Mouse (Mus musculus) megakaryocyte progenitor cell, adult 5-6 weeks (primary cell): ENCODE measurements around the gene Tmem238. TPM values are rescaled to one million over a fixed set of nuclear protein-coding genes. Genes with fewer than 3 reads are reported as not detected.
A peak's percentile ranks its signal among the peaks of the same experiment; 100 is the strongest.

Source experiments
- ATAC-seq: replicated peaks from 2 replicates; pipeline ENCODE4 v1.8.0; 2016; ENCODE audit warnings: mild to moderate bottlenecking, moderate TSS enrichment, inconsistent platforms; ENCODE audit not compliant: poor library complexity
- total RNA-seq, 2 experiments: library from RNA; stranded (forward) in 1 of 2; stranded (reverse) in 1 of 2; fragments of 157-497, 149-512 nt in 1 of 2; fragments of 200-1000 nt in 1 of 2; gene quantifications; 2 replicates each; pipeline versions ENCODE4 v1.2.3 to v1.2.4; 2015 to 2017

The Tmem238 gene
- total RNA-seq, 2 experiments from 2014 or later, result 5.4 to 10.5 TPM

DNA sequence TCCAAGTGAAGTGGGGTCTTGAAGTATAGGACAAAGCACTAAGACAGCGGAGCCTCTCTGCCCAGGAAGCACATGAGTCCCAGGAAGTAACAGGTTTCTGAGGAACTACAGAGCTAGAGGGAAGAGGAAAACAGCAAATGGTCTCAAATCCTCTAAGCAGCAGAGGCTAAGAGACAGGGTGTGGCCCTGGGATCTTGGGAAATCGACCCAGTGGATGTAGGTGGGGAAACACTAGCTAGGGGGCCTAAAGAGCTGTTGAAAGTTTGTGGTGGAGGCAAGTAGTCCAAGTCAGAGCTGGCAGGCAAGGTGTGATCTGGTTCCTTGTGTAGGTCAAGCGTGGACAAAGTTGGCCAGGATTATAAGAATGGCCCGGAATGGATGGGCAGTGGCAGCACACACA, 41.1 kb downstream of the Tmem238 start:
- no peak for ATAC-seq

DNA sequence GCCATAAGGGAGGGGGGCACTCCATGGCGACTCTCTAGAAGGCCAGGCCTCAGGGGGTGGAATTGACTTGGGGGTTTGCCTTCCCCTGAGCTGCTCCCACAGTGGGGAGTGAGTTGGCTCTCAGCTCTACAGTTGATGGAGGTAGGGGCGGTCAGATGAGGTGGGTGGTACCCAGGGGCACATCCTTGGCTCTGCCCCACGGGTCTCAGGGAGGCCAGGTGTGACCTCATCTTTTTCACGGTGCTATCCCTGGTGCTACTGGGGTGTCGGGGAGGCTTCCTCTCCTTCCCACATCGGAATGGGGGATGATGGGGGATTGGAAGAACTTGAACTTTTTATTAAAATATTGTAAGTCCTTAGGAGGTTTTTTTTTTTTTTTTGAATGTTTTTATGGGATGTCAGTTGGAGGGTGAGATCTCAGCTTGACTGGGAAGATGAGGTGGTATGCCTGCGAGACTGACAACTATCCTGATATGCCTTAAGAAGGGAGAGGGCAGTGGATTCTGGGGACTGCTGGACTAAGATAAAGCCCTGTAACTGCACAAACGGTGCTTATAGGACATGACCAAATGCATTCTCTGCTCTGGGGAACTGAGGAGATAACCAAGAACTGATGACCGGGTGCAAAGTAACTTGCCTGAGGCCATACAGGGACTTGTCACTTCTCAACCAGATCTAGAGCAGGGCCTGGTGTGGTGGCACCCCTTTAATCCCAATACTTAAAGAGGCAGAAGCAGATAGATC, 42.1 kb downstream of the Tmem238 start:
- ATAC-seq, result peak; percentile 48

DNA sequence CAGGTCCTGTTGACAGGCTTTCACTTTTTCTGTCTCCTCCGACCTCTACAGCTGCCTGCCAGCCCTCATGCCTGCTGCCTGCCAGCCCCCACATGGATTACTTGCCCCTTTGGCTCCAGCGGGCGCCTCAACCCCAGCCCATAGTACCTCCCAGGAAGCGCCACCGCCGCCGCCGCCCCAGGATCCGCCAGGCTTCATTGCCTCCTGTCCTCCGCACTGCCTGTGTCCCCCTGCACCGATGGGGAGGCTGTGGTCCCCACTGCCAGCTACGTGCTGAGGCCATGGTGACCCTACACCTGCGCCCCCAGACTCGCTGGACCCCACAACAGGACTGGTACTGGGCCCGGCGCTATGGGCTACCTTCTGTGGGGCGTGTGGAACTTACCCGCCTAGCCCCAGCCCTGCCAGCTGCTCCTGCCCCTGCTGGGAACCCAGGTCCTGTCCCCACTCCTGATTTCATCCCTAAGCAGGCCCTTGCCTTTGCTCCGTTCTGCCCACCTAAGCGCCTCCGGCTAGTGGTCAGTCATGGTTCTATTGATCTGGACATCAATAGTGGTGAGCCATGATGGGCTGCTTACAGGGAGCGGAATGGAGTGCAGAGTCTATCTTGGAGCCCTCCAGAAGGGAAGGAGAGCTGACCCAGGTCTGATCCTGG, 43.0 kb downstream of the Tmem238 start:
- no peak for ATAC-seq

DNA sequence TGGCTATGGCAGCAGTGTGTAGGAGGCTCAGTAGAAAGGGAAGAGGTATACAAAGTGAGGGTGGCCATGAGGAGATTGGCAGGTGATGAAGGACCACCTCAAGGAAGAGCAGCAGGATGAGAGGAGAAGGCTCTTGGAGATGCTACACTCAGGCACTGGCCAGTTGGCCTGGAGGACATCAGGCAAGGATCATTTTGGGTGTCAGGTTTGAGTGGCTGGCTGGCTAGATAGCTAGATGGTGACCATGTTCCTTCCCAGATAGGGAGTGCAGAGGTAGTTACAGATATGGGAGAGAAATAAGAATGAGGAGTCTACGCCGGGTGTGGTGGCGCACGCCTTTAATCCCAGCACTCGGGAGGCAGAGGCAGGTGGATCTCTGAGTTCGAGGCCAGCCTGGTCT, 44.6 kb downstream of the Tmem238 start:
- ATAC-seq, result no peak

DNA sequence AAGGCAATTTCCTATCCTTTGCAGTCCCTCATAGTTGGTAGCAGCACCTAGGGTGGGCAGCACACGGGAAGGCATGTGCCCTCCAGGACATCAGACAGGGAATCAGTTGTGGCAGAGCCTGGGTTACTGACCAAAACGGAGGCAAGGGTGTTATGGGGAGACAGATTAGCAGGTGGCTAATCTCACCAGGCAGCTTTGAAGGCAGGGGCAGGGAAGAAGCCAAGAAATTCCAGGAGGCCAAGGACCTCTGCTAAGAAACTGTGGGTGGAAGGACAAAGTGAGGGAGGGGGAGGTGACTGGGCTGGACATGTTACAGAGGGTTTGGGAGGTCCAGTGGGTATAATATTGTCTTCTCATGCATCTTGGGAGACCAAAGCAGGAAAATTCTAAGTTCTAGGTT, 46.1 kb downstream of the Tmem238 start:
- ATAC-seq, result no peak

DNA sequence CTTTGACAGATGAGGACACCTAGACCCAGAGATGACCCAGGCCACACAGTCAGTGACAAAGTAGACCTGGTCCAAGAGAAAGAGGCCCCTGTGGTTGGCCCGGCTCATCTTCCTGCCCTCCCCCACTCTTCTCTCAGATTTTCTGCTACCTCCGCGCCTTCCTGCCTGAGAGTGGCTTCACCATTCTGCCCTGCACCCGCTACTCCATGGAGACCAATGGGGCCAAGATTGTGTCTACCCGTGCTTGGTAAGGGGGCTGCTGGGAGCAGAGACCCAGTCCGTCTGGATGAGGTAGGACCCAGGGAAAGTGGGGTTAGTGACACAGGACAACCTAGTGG, 47.0 kb downstream of the Tmem238 start:
- ATAC-seq, result no peak

GRCm38 (mm10) chr7:4741672-4742481, 47.6 kb downstream of the Tmem238 start:
- no peak for ATAC-seq

DNA sequence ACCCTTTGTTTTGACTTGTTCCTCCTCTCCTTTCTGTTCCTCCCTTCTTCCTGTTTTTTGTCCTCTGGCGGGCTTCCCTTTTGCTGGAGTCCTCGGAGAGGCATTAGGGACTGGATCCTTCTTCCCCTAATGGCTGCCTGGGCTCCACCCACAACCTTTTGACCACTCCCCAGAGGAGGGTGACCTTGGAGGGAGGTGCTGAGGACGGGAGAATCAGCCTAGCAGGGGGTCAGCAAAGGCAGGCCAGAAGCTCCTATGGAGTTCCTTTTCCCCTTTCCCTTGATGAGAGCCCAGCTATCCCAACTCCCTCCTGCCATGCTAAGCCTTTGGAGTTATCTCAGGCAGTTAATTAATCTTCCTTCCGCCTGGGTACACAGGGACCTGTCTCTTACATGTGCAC, 48.3 kb downstream of the Tmem238 start:
- peak; percentile 46 for ATAC-seq

DNA sequence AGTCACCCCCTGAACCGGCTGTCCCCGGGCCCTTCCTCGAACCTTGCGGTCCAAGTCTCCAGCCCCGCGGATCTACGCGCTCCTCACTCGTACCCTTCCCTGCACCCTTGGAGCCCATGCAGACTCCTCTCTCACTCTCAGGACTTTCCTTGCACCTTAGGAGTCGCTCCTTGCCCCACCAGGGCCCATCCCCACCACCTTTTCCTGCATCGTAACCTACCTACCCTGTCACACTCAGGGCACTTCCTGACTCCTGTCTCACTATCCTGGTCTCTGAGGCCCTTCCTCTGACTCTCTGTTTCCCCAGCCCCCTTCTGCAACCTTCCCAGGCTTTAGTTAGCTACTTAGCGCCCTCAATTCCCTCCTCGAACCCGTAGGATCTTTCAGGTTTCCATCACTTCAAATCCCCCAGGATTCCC, 49.1 kb downstream of the Tmem238 start:
- no peak for ATAC-seq

GRCm38 (mm10) chr7:4739544-4740275, 49.7 kb downstream of the Tmem238 start, which contains the start of gene Kmt5c:
TSS of gene Kmt5c (plus strand) at chr7:4740115.
- ATAC-seq, result peak; percentile 83

DNA sequence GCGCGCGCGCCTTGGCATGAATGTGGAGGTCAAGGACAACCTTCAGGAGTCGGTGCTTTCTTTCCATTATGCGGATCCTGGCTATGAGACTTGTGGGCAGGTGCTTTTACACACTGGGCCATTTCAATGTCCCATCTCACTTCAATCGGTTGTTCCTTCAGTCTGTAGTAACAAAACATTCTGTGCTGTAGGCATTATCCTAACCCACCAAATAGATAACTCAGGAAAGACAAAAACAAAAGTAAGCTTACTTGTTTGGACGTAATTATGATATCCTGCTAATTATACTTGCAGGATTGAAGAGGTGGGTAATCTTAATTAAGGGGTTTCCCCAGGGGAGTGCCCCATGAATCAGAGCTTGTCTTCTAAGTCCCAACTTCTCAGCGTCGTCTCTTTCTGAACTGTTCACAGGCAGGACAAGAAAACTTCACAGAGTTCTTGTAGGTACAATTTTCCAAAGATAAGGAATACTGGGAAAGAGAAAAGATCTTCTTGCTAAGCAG, 50.4 kb downstream of the Tmem238 start:
- no peak for ATAC-seq

Other genes with a start within 250 kb of the Tmem238 start
Only the 30 nearest of the 31 such genes appear.
- not detected in 2 replicates for gene Syt5, start 242.1 kb downstream of the Tmem238 start, total RNA-seq (2015)
- not detected in 2 replicates for gene Syt5, start 242.1 kb downstream of the Tmem238 start, total RNA-seq (2017)
- not detected in 2 replicates for gene Ptprh, start 185.6 kb downstream of the Tmem238 start, total RNA-seq (2015)
- gene Ptprh, start 185.6 kb downstream of the Tmem238 start, total RNA-seq (2017), result not detected in 2 replicates
- 6.7 and 8.9 TPM in 2 replicates for gene Tmem86b, start 158.2 kb downstream of the Tmem238 start, total RNA-seq (2015)
- gene Tmem86b, start 158.2 kb downstream of the Tmem238 start, total RNA-seq (2017), result 15.2 and 22.4 TPM in 2 replicates
- 99.0 and 102 TPM in 2 replicates for gene Ppp6r1, start 130.6 kb downstream of the Tmem238 start, total RNA-seq (2015)
- 124 and 144 TPM in 2 replicates for gene Ppp6r1, start 130.6 kb downstream of the Tmem238 start, total RNA-seq (2017)
- 48.1 and 52.5 TPM in 2 replicates for gene Hspbp1, start 104.6 kb downstream of the Tmem238 start, total RNA-seq (2015)
- gene Hspbp1, start 104.6 kb downstream of the Tmem238 start, total RNA-seq (2017), result 20.2 and 26.2 TPM in 2 replicates
- gene Brsk1, start 99.1 kb downstream of the Tmem238 start, total RNA-seq (2015), result 0.44 TPM in 1 of 2 replicates, not detected in the other
- gene Brsk1, start 99.1 kb downstream of the Tmem238 start, total RNA-seq (2017), result not detected in 2 replicates
- 10.1 and 12.1 TPM in 2 replicates for gene Tmem150b, start 64.4 kb downstream of the Tmem238 start, total RNA-seq (2015)
- 23.0 and 24.4 TPM in 2 replicates for gene Tmem150b, start 64.4 kb downstream of the Tmem238 start, total RNA-seq (2017)
- 37.3 and 41.0 TPM in 2 replicates for gene Kmt5c, start 49.5 kb downstream of the Tmem238 start, total RNA-seq (2015)
- 50.1 and 55.6 TPM in 2 replicates for gene Kmt5c, start 49.5 kb downstream of the Tmem238 start, total RNA-seq (2017)
- gene Cox6b2, start 36.6 kb downstream of the Tmem238 start, total RNA-seq (2015), result 63.0 and 71.7 TPM in 2 replicates
- gene Cox6b2, start 36.6 kb downstream of the Tmem238 start, total RNA-seq (2017), result 44.2 and 66.7 TPM in 2 replicates
- not detected in 2 replicates for gene Fam71e2, start 18.4 kb downstream of the Tmem238 start, total RNA-seq (2015)
- gene Fam71e2, start 18.4 kb downstream of the Tmem238 start, total RNA-seq (2017), result not detected in 2 replicates
- gene Il11, start 6.8 kb downstream of the Tmem238 start, total RNA-seq (2015), result 0.17 TPM in 1 of 2 replicates, not detected in the other
- not detected in 2 replicates for gene Il11, start 6.8 kb downstream of the Tmem238 start, total RNA-seq (2017)
- not detected in 2 replicates for gene Tmem190, start 6.7 kb downstream of the Tmem238 start, total RNA-seq (2015)
- not detected in 2 replicates for gene Tmem190, start 6.7 kb downstream of the Tmem238 start, total RNA-seq (2017)
- gene Rpl28, start 3.2 kb upstream of the Tmem238 start, total RNA-seq (2015), result 1,898 and 2,111 TPM in 2 replicates
- 686 and 710 TPM in 2 replicates for gene Rpl28, start 3.2 kb upstream of the Tmem238 start, total RNA-seq (2017)
- 280 and 341 TPM in 2 replicates for gene Ube2s, start 22.9 kb upstream of the Tmem238 start, total RNA-seq (2015)
- gene Ube2s, start 22.9 kb upstream of the Tmem238 start, total RNA-seq (2017), result 169 and 190 TPM in 2 replicates
- gene Shisa7, start 55.0 kb upstream of the Tmem238 start, total RNA-seq (2015), result 0.05 TPM in 1 of 2 replicates, not detected in the other
- gene Shisa7, start 55.0 kb upstream of the Tmem238 start, total RNA-seq (2017), result not detected in 2 replicates
- gene Isoc2b, start 80.6 kb upstream of the Tmem238 start, total RNA-seq (2015), result 9.1 and 13.4 TPM in 2 replicates
- 34.9 and 98.1 TPM in 2 replicates for gene Isoc2b, start 80.6 kb upstream of the Tmem238 start, total RNA-seq (2017)
- gene Isoc2a, start 87.5 kb upstream of the Tmem238 start, total RNA-seq (2015), result 2.4 and 3.1 TPM in 2 replicates
- 7.3 and 8.7 TPM in 2 replicates for gene Isoc2a, start 87.5 kb upstream of the Tmem238 start, total RNA-seq (2017)
- not detected in 2 replicates for gene Gm36210, start 116.9 kb upstream of the Tmem238 start, total RNA-seq (2015)
- gene Gm36210, start 116.9 kb upstream of the Tmem238 start, total RNA-seq (2017), result not detected in 2 replicates
- 7.4 and 8.0 TPM in 2 replicates for gene Zfp628, start 125.6 kb upstream of the Tmem238 start, total RNA-seq (2015)
- 1.9 and 2.7 TPM in 2 replicates for gene Zfp628, start 125.6 kb upstream of the Tmem238 start, total RNA-seq (2017)
- 0.20 and 0.64 TPM in 2 replicates for gene Nat14, start 132.4 kb upstream of the Tmem238 start, total RNA-seq (2015)
- not detected in 2 replicates for gene Nat14, start 132.4 kb upstream of the Tmem238 start, total RNA-seq (2017)
- gene Ssc5d, start 136.1 kb upstream of the Tmem238 start, total RNA-seq (2015), result not detected in 2 replicates
- 0.10 TPM in 1 of 2 replicates, not detected in the other for gene Ssc5d, start 136.1 kb upstream of the Tmem238 start, total RNA-seq (2017)
- gene Sbk2, start 174.8 kb upstream of the Tmem238 start, total RNA-seq (2015), result not detected in 2 replicates
- gene Sbk2, start 174.8 kb upstream of the Tmem238 start, total RNA-seq (2017), result not detected in 2 replicates
- not detected in 2 replicates for gene Sbk3, start 181.5 kb upstream of the Tmem238 start, total RNA-seq (2015)
- not detected in 2 replicates for gene Sbk3, start 181.5 kb upstream of the Tmem238 start, total RNA-seq (2017)
- gene Zfp579, start 206.5 kb upstream of the Tmem238 start, total RNA-seq (2015), result 11.1 and 14.3 TPM in 2 replicates
- gene Zfp579, start 206.5 kb upstream of the Tmem238 start, total RNA-seq (2017), result 2.7 and 4.2 TPM in 2 replicates
- 11.0 and 13.0 TPM in 2 replicates for gene Zfp524, start 224.8 kb upstream of the Tmem238 start, total RNA-seq (2015)
- gene Zfp524, start 224.8 kb upstream of the Tmem238 start, total RNA-seq (2017), result 5.5 and 7.4 TPM in 2 replicates
- 35.6 and 39.2 TPM in 2 replicates for gene Fiz1, start 225.0 kb upstream of the Tmem238 start, total RNA-seq (2015)
- 17.7 and 24.0 TPM in 2 replicates for gene Fiz1, start 225.0 kb upstream of the Tmem238 start, total RNA-seq (2017)
- gene Gm44973, start 225.8 kb upstream of the Tmem238 start, total RNA-seq (2015), result 1.9 and 4.6 TPM in 2 replicates
- not detected in 2 replicates for gene Gm44973, start 225.8 kb upstream of the Tmem238 start, total RNA-seq (2017)
- 13.2 and 14.5 TPM in 2 replicates for gene Zfp865, start 230.7 kb upstream of the Tmem238 start, total RNA-seq (2015)
- 12.4 and 14.4 TPM in 2 replicates for gene Zfp865, start 230.7 kb upstream of the Tmem238 start, total RNA-seq (2017)
- gene Ccdc106, start 230.9 kb upstream of the Tmem238 start, total RNA-seq (2015), result 0.57 TPM in 1 of 2 replicates, not detected in the other
- gene Ccdc106, start 230.9 kb upstream of the Tmem238 start, total RNA-seq (2017), result 0.21 TPM in 1 of 2 replicates, not detected in the other
- gene 4632433K11Rik, start 244.5 kb upstream of the Tmem238 start, total RNA-seq (2015), result not detected in 2 replicates
- gene 4632433K11Rik, start 244.5 kb upstream of the Tmem238 start, total RNA-seq (2017), result 0.88 TPM in 1 of 2 replicates, not detected in the other